Mouse (Mus musculus) C2C12 (cell line): Measurements from ENCODE around the gene Olfr1373.

Experiments used
- CEBPB ChIP-seq: IDR thresholded peaks from one replicate; pipeline ENCODE4 v1.6.1; 2011; ENCODE audit warnings: low read depth, mild to moderate bottlenecking, control low read depth, moderate library complexity
- CTCF ChIP-seq: IDR thresholded peaks from one replicate; pipeline ENCODE4 v1.5.1; 2011; ENCODE audit not compliant: control insufficient read depth, insufficient read depth, insufficient read length
- MAX ChIP-seq: IDR thresholded peaks from one replicate; pipeline ENCODE4 v1.6.1; 2011; ENCODE audit warnings: mild to moderate bottlenecking, control low read depth

DNA sequence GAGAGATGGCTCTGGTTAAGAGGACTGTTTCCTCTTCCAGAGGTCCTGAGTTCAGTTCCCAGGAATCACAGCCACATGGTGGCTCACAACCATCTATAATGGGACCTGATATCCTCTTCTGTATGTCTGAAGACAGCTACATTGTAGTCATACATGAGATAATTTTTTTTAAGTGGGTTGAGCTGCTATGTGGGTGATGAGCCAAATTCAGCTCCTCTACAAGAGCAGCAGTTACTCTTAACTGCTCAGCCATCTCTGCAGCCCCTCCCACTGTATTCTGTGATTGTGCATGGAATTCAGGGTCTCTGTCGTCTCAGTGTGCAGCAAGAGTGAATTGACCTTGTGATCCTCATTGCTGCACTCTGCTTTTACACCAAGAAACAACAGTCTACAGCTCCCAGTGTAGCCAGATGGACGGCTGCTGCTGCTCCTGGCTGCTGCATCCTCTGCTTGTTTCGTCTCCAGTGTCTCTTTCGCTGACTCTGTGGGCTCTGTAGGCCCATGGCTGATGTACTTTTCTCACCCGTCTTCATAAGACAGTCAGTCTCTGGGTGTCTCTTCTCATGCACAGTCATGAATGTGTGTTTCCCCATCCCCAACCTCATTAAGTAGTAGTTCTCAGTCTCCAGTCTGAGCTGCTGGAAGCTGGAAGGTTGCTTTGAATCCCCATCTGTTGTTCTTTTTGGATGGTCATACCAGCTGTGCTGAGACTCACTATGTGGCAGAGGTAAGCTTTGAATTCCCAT, 16.8 kb downstream of the Olfr1373 start:
- TF ChIP-seq CTCF (no peak), CEBPB (no peak), MAX (no peak)
